Mouse (Mus musculus) neural tube, embryonic 14.5 days (tissue): ENCODE data around the gene Tph2. TPM values are rescaled to one million over a fixed set of nuclear protein-coding genes. Genes with fewer than 3 reads are reported as not detected.

Source experiments
- ATAC-seq: fragments of 200-750 bp; cut with Nextera tagmentation; 2 replicates; pipeline ENCODE4 v1.8.0; 2017; ENCODE audit warnings: low read depth, mild to moderate bottlenecking, moderate TSS enrichment, moderate library complexity
- H3K27ac ChIP-seq: fragments of 300-500 bp; sonication (generic); 2 replicates; pipeline ENCODE4 v1.5.1; 2014; ENCODE audit warnings: low read depth, mild to moderate bottlenecking, control low read depth, low read length, moderate library complexity, mixed read lengths
- H3K27me3 ChIP-seq: fragments of 300-500 bp; sonication (generic); 2 replicates; pipeline ENCODE4 v1.6.1; 2014; ENCODE audit warnings: low read length; ENCODE audit not compliant: control insufficient read depth, insufficient read depth
- H3K36me3 ChIP-seq: fragments of 300-500 bp; sonication (generic); 2 replicates; pipeline ENCODE4 v1.6.1; 2014; ENCODE audit warnings: low read length, mixed read lengths; ENCODE audit not compliant: control insufficient read depth, insufficient read depth
- H3K4me1 ChIP-seq: fragments of 300-500 bp; sonication (generic); 2 replicates; pipeline ENCODE4 v1.6.1; 2014; ENCODE audit warnings: low read length; ENCODE audit not compliant: control insufficient read depth, insufficient read depth
- H3K4me2 ChIP-seq: fragments of 300-500 bp; sonication (generic); 2 replicates; pipeline ENCODE4 v1.6.1; 2014; ENCODE audit warnings: mild to moderate bottlenecking, low read depth, low read length, control low read depth
- H3K4me3 ChIP-seq: fragments of 300-500 bp; sonication (generic); 2 replicates; pipeline ENCODE4 v1.5.1; 2014; ENCODE audit warnings: low read depth, low read length, control low read depth, mixed read lengths
- H3K9ac ChIP-seq: fragments of 300-500 bp; sonication (generic); replicated peaks from 2 replicates; pipeline ENCODE4 v1.6.1; 2014; ENCODE audit warnings: low read depth, mild to moderate bottlenecking, control low read depth, low read length, mixed read lengths
- H3K9me3 ChIP-seq: fragments of 300-500 bp; sonication (generic); 2 replicates; pipeline ENCODE4 v1.6.1; 2016; ENCODE audit warnings: low read length; ENCODE audit not compliant: control insufficient read depth
- WGBS: fragments of 180-500 bp; shearing (Covaris S2); extraction: QIAGEN DNeasy Blood & Tissue Kit; methylation state at CpG from one replicate; pipeline ENCODE4 v1.1.7; 2014; 5-methylcytosine and 5-hydroxymethylcytosine counted together
- polyA plus RNA-seq: library from polyadenylated mRNA; unstranded; fragments of >200 nt; fragmentation: Nextera tagmentation; extraction: Ambion mirVana; gene quantifications from 2 replicates; pipeline ENCODE4 v1.2.1, GENCODE M21; 2014

The Tph2 gene
- polyA plus RNA-seq, 1 experiment from 2014 or later = 0.42 TPM

- Histone ChIP-seq H3K27me3 (no peaks in the 10 kb centered on the region), H3K27ac (no peak overlapping the region), H3K4me3 (no peak overlapping the region), H3K9me3 (no peaks in the 10 kb centered on the region), H3K4me1 (no peaks in the 10 kb centered on the region), H3K36me3 (no peaks in the 10 kb centered on the region), H3K4me2 (no peak overlapping the region), H3K9ac (no peak overlapping the region)
- ATAC-seq = no peak
- 82% methylated on average over 2 of the region's 2 CpGs for WGBS
Measured at GRCm38 (mm10) chr10:115061498-115061897, 123.3 kb downstream of the Tph2 start.

GRCm38 (mm10) chr10:115060759-115061158 lies 124.1 kb downstream of the Tph2 start:
- Histone ChIP-seq H3K4me3 (no peak overlapping the region), H3K4me2 (no peak overlapping the region), H3K27me3 (no peaks in the 10 kb centered on the region), H3K9ac (no peak overlapping the region), H3K27ac (no peak overlapping the region), H3K36me3 (no peaks in the 10 kb centered on the region), H3K4me1 (no peaks in the 10 kb centered on the region), H3K9me3 (no peaks in the 10 kb centered on the region)
- ATAC-seq = no peak
- WGBS = 80% methylated on average over 7 of the region's 7 CpGs

GRCm38 (mm10) chr10:115051602-115052001 lies 133.2 kb downstream of the Tph2 start:
- H3K4me1 ChIP-seq = no peaks in the 10 kb centered on the region
- H3K4me2 ChIP-seq = no peak overlapping the region
- no peak overlapping the region for H3K27ac ChIP-seq
- 55% methylated on average over 4 of the region's 4 CpGs for WGBS
- H3K27me3 ChIP-seq = no peaks in the 10 kb centered on the region
- H3K4me3 ChIP-seq = no peak overlapping the region
- H3K36me3 ChIP-seq = no peaks in the 10 kb centered on the region
- no peak for ATAC-seq
- H3K9me3 ChIP-seq = no peaks in the 10 kb centered on the region
- no peak overlapping the region for H3K9ac ChIP-seq

- Histone ChIP-seq H3K27ac (no peak overlapping the region), H3K9me3 (no peaks in the 10 kb centered on the region), H3K27me3 (no peaks in the 10 kb centered on the region), H3K4me1 (no peaks in the 10 kb centered on the region), H3K36me3 (no peaks in the 10 kb centered on the region), H3K4me3 (no peak overlapping the region), H3K9ac (no peak overlapping the region), H3K4me2 (no peak overlapping the region)
- no peak for ATAC-seq
- 92% methylated on average over 12 of the region's 12 CpGs for WGBS
Measured at GRCm38 (mm10) chr10:115050674-115051073, 134.1 kb downstream of the Tph2 start.

- no peaks in the 10 kb centered on the region for H3K27me3 ChIP-seq
- H3K4me3 ChIP-seq = no peak overlapping the region
- no peaks in the 10 kb centered on the region for H3K9me3 ChIP-seq
- WGBS = 77% methylated on average over 8 of the region's 8 CpGs
- no peak for ATAC-seq
- H3K27ac ChIP-seq = no peak overlapping the region
- no peaks in the 10 kb centered on the region for H3K36me3 ChIP-seq
- H3K4me2 ChIP-seq = no peak overlapping the region
- no peaks in the 10 kb centered on the region for H3K4me1 ChIP-seq
- H3K9ac ChIP-seq = no peak overlapping the region
Measured at GRCm38 (mm10) chr10:115050178-115050577, 134.6 kb downstream of the Tph2 start.

- no peaks in the 10 kb centered on the region for H3K36me3 ChIP-seq
- H3K9me3 ChIP-seq = no peaks in the 10 kb centered on the region
- no peak for ATAC-seq
- 92% methylated on average over 2 of the region's 2 CpGs for WGBS
- H3K4me1 ChIP-seq = no peaks in the 10 kb centered on the region
- no peak overlapping the region for H3K27ac ChIP-seq
- no peaks in the 10 kb centered on the region for H3K27me3 ChIP-seq
- H3K4me3 ChIP-seq = no peak overlapping the region
- H3K9ac ChIP-seq = no peak overlapping the region
- H3K4me2 ChIP-seq = no peak overlapping the region
Measured at GRCm38 (mm10) chr10:115048565-115048964, 136.3 kb downstream of the Tph2 start.

GRCm38 (mm10) chr10:115035748-115036147 lies 149.1 kb downstream of the Tph2 start:
- Histone ChIP-seq H3K36me3 (no peaks in the 10 kb centered on the region), H3K27me3 (no peaks in the 10 kb centered on the region), H3K4me2 (no peak overlapping the region), H3K27ac (no peak overlapping the region), H3K4me1 (no peaks in the 10 kb centered on the region), H3K4me3 (no peak overlapping the region), H3K9me3 (no peaks in the 10 kb centered on the region), H3K9ac (no peak overlapping the region)
- ATAC-seq = no peak
- 91% methylated on average over 9 of the region's 9 CpGs for WGBS

Other genes with a start within 250 kb of the Tph2 start
- gene Tbc1d15, start 66.4 kb upstream of the Tph2 start, polyA plus RNA-seq = 32.3 and 38.0 TPM in 2 replicates
- 13.8 and 15.4 TPM in 2 replicates for gene Rab21, start 130.6 kb upstream of the Tph2 start, polyA plus RNA-seq
- 39.3 and 42.1 TPM in 2 replicates for gene Tmem19, start 177.5 kb upstream of the Tph2 start, polyA plus RNA-seq
- gene Thap2, start 199.4 kb upstream of the Tph2 start, polyA plus RNA-seq = 20.7 and 25.9 TPM in 2 replicates
- 26.6 and 31.3 TPM in 2 replicates for gene Zfc3h1, start 199.9 kb upstream of the Tph2 start, polyA plus RNA-seq